Mouse (Mus musculus): ENCODE measurements around the gene Acadl.

DNA sequence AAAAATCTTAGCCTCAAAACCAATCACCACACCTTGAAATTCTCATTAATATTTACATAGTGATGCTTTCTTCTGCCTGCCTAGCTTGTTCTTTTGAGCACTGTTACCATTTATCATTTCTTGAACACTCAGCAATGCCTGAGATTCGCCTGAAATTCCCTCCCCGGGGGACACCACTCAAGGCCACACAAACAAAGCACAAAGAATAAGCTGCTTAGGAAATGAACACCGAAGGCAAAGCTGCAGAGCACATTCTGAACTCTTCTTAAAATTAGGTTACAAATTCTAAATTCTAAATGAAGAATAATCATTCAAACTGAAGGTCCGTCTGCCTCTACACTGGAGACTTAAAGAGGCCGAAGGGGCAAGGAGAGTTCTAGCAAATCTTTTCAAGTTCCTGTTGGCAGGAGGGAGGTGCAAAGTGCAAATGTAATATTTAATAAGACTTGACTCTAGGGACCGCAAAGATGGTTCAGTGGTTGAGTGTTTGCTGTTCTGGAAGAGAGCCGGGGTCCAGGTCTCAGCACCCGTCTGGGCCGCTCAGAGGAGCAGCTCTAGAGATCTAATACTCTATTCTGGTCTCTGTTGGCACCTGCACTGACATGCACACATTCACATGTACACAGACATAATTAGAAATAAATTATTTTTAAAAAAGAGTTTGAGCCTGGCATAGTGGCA lies 33.5 kb downstream of the Acadl start:
- TF ChIP-seq CTCF (IDR thresholded peaks at IDR 0.05; ENCODE audit: low read depth) (no peak), EP300 (IDR thresholded peaks at IDR 0.05; ENCODE audit: low read depth) (no peak)
